In genomic region chr6:135472495-135472894, GRCm38 (mm10) we compare ENCODE assay signal across 20 mouse cellular contexts.
"Had no signal": no experiment of that assay in that cellular context is flagged by ENCODE, and none has a peak within 500 bp of the region (broad histone marks: within the 10 kb centered on the region; RNA-seq: fewer than 3 reads in every experiment).

No protein-coding gene starts in this region.

- H3K9me3 ChIP-seq: limb, embryonic 12.5 days; limb, embryonic 15.5 days; midbrain, embryonic 12.5 days; midbrain, embryonic 15.5 days; neural tube, embryonic 12.5 days; neural tube, embryonic 15.5 days had no signal

- H3K36me3 ChIP-seq: limb, embryonic 12.5 days; limb, embryonic 15.5 days; midbrain, embryonic 12.5 days; midbrain, embryonic 15.5 days; neural tube, embryonic 12.5 days; neural tube, embryonic 15.5 days had no signal

- H3K4me3 ChIP-seq: limb, embryonic 12.5 days; limb, embryonic 15.5 days; midbrain, embryonic 12.5 days; midbrain, embryonic 15.5 days; neural tube, embryonic 12.5 days; neural tube, embryonic 15.5 days had no signal

- H3K4me1 ChIP-seq: limb, embryonic 15.5 days; midbrain, embryonic 12.5 days; midbrain, embryonic 15.5 days; neural tube, embryonic 12.5 days; neural tube, embryonic 15.5 days had no signal

- H3K27ac ChIP-seq: limb, embryonic 12.5 days; limb, embryonic 15.5 days; liver, embryonic 14.5 days; macrophage; midbrain, embryonic 12.5 days; midbrain, embryonic 15.5 days; neural tube, embryonic 12.5 days; neural tube, embryonic 15.5 days had no signal

- DNase-seq: kidney, adult 18-20 months; kidney, postnatal 25 days; layer of hippocampus, adult 9-11 months; left cerebral cortex, postnatal 4 days; liver, postnatal 0 days; lung, embryonic 14.5 days; thymus, adult 18-20 months; thymus, postnatal 36 days had no signal

- H3K4me2 ChIP-seq: limb, embryonic 12.5 days; limb, embryonic 15.5 days; liver, embryonic 11.5 days; lung, embryonic 14.5 days; midbrain, embryonic 12.5 days; midbrain, embryonic 15.5 days; neural tube, embryonic 12.5 days; neural tube, embryonic 15.5 days had no signal

- ATAC-seq: inflammation-experienced regulatory T-cells, adult 6 months; intestine, embryonic 16.5 days; liver, postnatal 0 days; lung, postnatal 0 days; midbrain, embryonic 15.5 days had no signal

- H3K27me3 ChIP-seq: limb, embryonic 12.5 days; limb, embryonic 15.5 days; midbrain, embryonic 12.5 days; midbrain, embryonic 15.5 days; neural tube, embryonic 12.5 days; neural tube, embryonic 15.5 days had no signal

- H3K9ac ChIP-seq: limb, embryonic 12.5 days; limb, embryonic 15.5 days; liver, embryonic 14.5 days; liver, postnatal 0 days; lung, embryonic 14.5 days; midbrain, embryonic 12.5 days; midbrain, embryonic 15.5 days; neural tube, embryonic 12.5 days; neural tube, embryonic 15.5 days had no signal
